Mouse (Mus musculus) monocyte, adult 5-6 weeks (primary cell): ENCODE data around the gene Insig1. TPM values are rescaled to one million over a fixed set of nuclear protein-coding genes. Genes with fewer than 3 reads are reported as not detected.

Source experiments
- ATAC-seq: fragments of 153-309, 156-312 bp; replicated peaks from 2 replicates; pipeline ENCODE4 v1.8.0; 2017; ENCODE audit warnings: mild to moderate bottlenecking; ENCODE audit not compliant: low TSS enrichment, insufficient number of reproducible peaks, severe bottlenecking, poor library complexity, low FRiP score
- total RNA-seq: library from RNA; stranded (forward); fragments of 200-1000, 200-491, 200-594 nt; gene quantifications from 3 replicates; pipeline ENCODE4 v1.2.3, GENCODE M21; 2017

Gene Insig1
- 80.0 to 111 TPM (median 92.3 TPM) in 3 replicates for total RNA-seq

GRCm38 (mm10) chr5:28070828-28071455 is at the start of gene Insig1:
Gene Insig1 (plus strand): TSS chr5:28071363.
- ATAC-seq: peak; percentile 75

GRCm38 (mm10) chr5:28023452-28023851 is 47.7 kb upstream of the Insig1 start:
- no peak for ATAC-seq

- no peak for ATAC-seq
Observed at GRCm38 (mm10) chr5:28031577-28032236, 39.5 kb upstream of the Insig1 start.

GRCm38 (mm10) chr5:28032866-28033265 is 38.3 kb upstream of the Insig1 start:
- no peak for ATAC-seq

GRCm38 (mm10) chr5:28033281-28033680 is 37.9 kb upstream of the Insig1 start:
- no peak for ATAC-seq

- no peak for ATAC-seq
Observed at GRCm38 (mm10) chr5:28033826-28034225, 37.3 kb upstream of the Insig1 start.

GRCm38 (mm10) chr5:28036011-28036410 is 35.2 kb upstream of the Insig1 start:
- no peak for ATAC-seq

GRCm38 (mm10) chr5:28036518-28036917 is 34.6 kb upstream of the Insig1 start:
- no peak for ATAC-seq

GRCm38 (mm10) chr5:28037172-28037591 is 34.0 kb upstream of the Insig1 start:
- ATAC-seq: peak; percentile 66

GRCm38 (mm10) chr5:28037639-28038038 is 33.5 kb upstream of the Insig1 start:
- ATAC-seq: peak; percentile 30; the same call in 1 of the 2 replicates

GRCm38 (mm10) chr5:28038115-28038514 is 33.0 kb upstream of the Insig1 start:
- ATAC-seq: no peak

GRCm38 (mm10) chr5:28039746-28040655 is 31.2 kb upstream of the Insig1 start:
- no peak for ATAC-seq

- no peak for ATAC-seq
Observed at GRCm38 (mm10) chr5:28040726-28041125, 30.4 kb upstream of the Insig1 start.

- no peak for ATAC-seq
Observed at GRCm38 (mm10) chr5:28042021-28042420, 29.1 kb upstream of the Insig1 start.

- ATAC-seq: no peak
Observed at GRCm38 (mm10) chr5:28042779-28043178, 28.4 kb upstream of the Insig1 start.

- ATAC-seq: no peak
Observed at GRCm38 (mm10) chr5:28043386-28043785, 27.8 kb upstream of the Insig1 start.

- ATAC-seq: no peak
Observed at GRCm38 (mm10) chr5:28046966-28047365, 24.2 kb upstream of the Insig1 start.

GRCm38 (mm10) chr5:28047961-28048360 is 23.2 kb upstream of the Insig1 start:
- no peak for ATAC-seq

- ATAC-seq: no peak
Observed at GRCm38 (mm10) chr5:28055450-28055849, 15.7 kb upstream of the Insig1 start.
